Mouse (Mus musculus): Measurements from ENCODE around the gene Jakmip3. TPM values are rescaled to one million over a fixed set of nuclear protein-coding genes. Genes with fewer than 3 reads are reported as not detected.

The Jakmip3 gene
- polyA plus RNA-seq, 1 experiment, result not detected

DNA sequence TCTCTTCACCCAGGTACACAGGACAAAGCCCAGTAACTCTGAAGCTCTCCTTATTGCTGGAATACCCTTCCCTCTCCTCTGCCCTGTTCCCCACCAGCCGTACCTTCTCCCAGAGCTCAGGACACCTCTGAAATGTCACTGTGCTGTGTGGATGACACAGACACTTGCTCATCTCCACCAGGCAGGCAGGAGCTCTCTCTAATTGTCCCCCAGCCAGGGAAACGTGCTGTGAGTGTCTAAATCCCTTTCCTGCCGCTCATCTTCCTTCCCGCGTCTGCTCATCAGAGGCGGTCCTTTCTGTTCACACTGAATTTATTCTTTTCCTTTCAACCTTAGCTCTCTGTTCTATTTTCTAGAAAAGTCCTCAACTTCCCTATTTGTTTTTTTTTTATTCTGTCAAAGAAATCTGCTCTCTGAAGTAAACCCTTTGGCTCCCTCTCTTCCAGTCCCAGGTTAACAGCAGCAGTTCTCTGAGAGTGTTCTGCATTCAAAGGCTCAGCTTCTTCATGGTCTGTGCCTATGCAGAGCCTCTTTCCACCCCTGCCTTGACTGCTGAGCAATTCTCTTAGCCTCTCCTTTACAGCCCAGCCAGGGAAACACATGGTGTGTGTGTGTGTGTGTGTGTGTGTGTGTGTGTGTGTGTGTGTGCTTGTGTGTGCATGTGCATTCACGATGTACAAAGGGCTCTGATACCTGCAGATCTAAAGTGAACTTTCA, 69.4 kb downstream of the Jakmip3 start:
- Histone ChIP-seq H3K27ac (ENCODE audit: control insufficient read depth, insufficient read depth, low read depth, low read length, poor library complexity) (no peak overlapping the region), H3K4me1 (ENCODE audit: control insufficient read depth, insufficient read depth, low read length) (no peaks in the 10 kb centered on the region), H3K4me3 (replicated peaks; ENCODE audit: control insufficient read depth, low read depth, low read length) (no peak overlapping the region)
- WGBS, result 57% methylated on average over 7 of the region's 7 CpGs
- TF ChIP-seq CTCF (IDR thresholded peaks at IDR 0.05; ENCODE audit: control insufficient read depth, insufficient read depth, low read length) (no peak), POLR2A (IDR thresholded peaks at IDR 0.05; ENCODE audit: borderline replicate concordance, control insufficient read depth, low read depth, low read length) (no peak)

DNA sequence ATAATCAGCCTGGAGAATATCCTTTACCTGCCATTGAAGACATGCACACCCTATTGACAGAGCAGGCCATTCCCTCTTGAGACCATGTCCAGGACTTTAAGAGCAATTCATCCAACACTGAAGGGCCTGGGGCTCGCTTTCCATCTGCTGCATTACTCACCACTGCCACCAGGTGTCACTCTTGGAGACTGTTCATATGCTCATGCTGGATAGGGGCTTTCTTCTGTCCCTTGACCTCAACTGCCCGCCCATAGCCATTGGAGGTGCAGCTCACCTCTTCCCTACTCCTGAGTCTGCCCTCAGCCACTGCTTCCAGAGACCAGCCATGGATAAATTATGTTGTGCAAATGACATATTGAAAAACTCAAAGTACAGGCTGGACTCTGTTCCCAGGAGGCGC, 70.5 kb downstream of the Jakmip3 start:
- TF ChIP-seq POLR2A (IDR thresholded peaks at IDR 0.05; ENCODE audit: borderline replicate concordance, control insufficient read depth, low read depth, low read length), result no peak
- TF ChIP-seq CTCF (IDR thresholded peaks at IDR 0.05; ENCODE audit: control insufficient read depth, insufficient read depth, low read length), result peak; percentile 79
- no peak overlapping the region for H3K27ac ChIP-seq (ENCODE audit: control insufficient read depth, insufficient read depth, low read depth, low read length, poor library complexity)
- WGBS, result 29% methylated on average over 3 of the region's 3 CpGs
- H3K4me1 ChIP-seq (ENCODE audit: control insufficient read depth, insufficient read depth, low read length), result no peaks in the 10 kb centered on the region
- no peak overlapping the region for H3K4me3 ChIP-seq (replicated peaks; ENCODE audit: control insufficient read depth, low read depth, low read length)

DNA sequence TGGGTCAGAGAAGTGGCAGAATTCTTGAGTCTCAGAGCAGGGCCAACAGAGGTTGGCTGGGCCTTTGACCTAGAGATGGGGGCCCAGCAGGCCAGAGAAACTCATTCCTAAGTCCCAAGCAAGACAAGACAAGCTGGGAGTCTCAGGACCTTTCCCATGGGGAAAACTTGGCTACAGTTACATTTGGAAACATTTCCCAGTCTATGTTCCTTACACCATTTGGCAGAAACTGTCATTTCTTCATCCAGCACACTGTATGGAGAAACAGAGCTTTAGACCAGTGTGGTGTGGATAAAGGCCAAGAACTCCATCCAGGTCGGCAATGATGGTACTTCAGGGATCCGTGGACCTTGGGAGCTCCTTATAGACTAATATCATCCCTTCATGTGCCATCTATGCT, 71.1 kb downstream of the Jakmip3 start:
- no peak overlapping the region for H3K4me3 ChIP-seq (replicated peaks; ENCODE audit: control insufficient read depth, low read depth, low read length)
- no peak overlapping the region for H3K27ac ChIP-seq (ENCODE audit: control insufficient read depth, insufficient read depth, low read depth, low read length, poor library complexity)
- no peak for TF ChIP-seq CTCF (IDR thresholded peaks at IDR 0.05; ENCODE audit: control insufficient read depth, insufficient read depth, low read length)
- TF ChIP-seq POLR2A (IDR thresholded peaks at IDR 0.05; ENCODE audit: borderline replicate concordance, control insufficient read depth, low read depth, low read length), result no peak
- no peaks in the 10 kb centered on the region for H3K4me1 ChIP-seq (ENCODE audit: control insufficient read depth, insufficient read depth, low read length)
- whole genome bisulfite sequencing, result 69% methylated on average over 2 of the region's 2 CpGs

DNA sequence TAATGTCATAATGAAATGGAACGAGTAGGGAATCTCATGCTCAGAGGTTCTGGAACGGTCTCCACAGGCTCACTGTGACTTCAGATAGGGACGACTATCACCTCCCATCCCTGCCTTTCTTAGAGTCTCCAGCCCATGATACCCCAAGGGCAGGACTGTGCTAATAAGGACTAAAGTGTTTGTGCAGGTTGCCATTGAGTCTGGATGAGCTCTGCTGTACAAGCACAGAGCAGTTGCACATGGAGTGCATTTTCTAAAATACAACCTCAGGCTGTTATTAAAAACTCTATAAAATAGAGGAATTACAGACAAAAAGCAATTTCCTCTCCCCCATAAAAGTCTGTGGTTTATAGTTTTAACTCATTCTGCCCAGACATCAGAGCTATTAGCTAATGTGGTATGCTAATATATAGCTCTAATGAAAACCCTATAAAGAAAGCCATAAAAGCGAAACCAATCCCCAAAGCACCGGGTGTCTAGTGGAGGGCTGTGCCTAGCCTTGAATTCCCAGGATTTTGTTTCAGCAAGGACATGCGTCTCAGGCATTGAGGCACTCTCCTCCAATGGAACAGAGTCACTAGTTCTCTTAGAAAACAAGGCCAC, 72.3 kb downstream of the Jakmip3 start:
- WGBS, result 69% methylated on average over 6 of the region's 6 CpGs
- no peak overlapping the region for H3K4me3 ChIP-seq (replicated peaks; ENCODE audit: control insufficient read depth, low read depth, low read length)
- TF ChIP-seq POLR2A (IDR thresholded peaks at IDR 0.05; ENCODE audit: borderline replicate concordance, control insufficient read depth, low read depth, low read length) (no peak), CTCF (IDR thresholded peaks at IDR 0.05; ENCODE audit: control insufficient read depth, insufficient read depth, low read length) (no peak)
- no peak overlapping the region for H3K27ac ChIP-seq (ENCODE audit: control insufficient read depth, insufficient read depth, low read depth, low read length, poor library complexity)
- H3K4me1 ChIP-seq (ENCODE audit: control insufficient read depth, insufficient read depth, low read length), result no peaks in the 10 kb centered on the region

DNA sequence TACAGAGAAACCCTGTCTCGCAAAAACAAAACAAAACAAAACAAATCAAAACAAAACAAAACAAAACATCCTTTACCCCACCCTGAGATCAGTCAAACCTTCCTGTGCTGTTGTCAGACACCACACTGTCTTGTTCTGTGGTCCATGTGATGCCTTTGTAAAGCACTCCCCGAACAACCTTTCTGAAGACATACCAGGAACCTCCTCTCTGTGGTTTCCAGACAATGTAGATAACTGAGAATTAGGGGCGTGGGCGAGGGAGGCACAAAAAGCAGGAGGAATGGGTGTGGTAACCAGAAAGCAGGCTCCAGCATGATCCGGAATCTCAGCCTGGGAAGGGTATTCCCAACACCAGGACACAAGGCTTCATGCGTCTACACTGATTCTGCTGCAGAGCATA, 74.6 kb downstream of the Jakmip3 start:
- Histone ChIP-seq H3K4me3 (replicated peaks; ENCODE audit: control insufficient read depth, low read depth, low read length) (no peak overlapping the region), H3K27ac (ENCODE audit: control insufficient read depth, insufficient read depth, low read depth, low read length, poor library complexity) (no peak overlapping the region), H3K4me1 (ENCODE audit: control insufficient read depth, insufficient read depth, low read length) (no peaks in the 10 kb centered on the region)
- 68% methylated on average over 6 of the region's 6 CpGs for WGBS
- no peak for TF ChIP-seq POLR2A (IDR thresholded peaks at IDR 0.05; ENCODE audit: borderline replicate concordance, control insufficient read depth, low read depth, low read length)
- no peak for TF ChIP-seq CTCF (IDR thresholded peaks at IDR 0.05; ENCODE audit: control insufficient read depth, insufficient read depth, low read length)

DNA sequence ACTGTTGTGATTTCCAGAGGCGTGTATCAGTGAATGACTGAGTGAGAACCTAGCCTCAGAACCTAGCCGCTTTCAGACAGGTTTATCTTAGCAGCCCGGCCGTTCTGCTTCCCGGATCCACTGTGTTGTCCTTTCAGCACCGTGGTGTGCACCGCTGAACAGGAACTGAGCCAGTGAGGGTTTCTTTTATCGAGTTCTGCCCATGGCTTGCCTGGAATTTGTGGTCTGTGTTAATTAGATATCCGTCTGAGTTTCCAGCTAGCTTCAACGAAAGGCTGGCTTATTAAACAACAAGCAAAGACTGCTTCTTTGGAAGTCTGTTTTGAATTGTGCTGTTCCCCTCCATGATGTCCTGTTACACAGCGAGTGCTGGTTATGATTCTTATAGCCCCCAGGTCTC, 75.8 kb downstream of the Jakmip3 start:
- Histone ChIP-seq H3K4me1 (ENCODE audit: control insufficient read depth, insufficient read depth, low read length) (no peaks in the 10 kb centered on the region), H3K27ac (ENCODE audit: control insufficient read depth, insufficient read depth, low read depth, low read length, poor library complexity) (no peak overlapping the region), H3K4me3 (replicated peaks; ENCODE audit: control insufficient read depth, low read depth, low read length) (no peak overlapping the region)
- TF ChIP-seq CTCF (IDR thresholded peaks at IDR 0.05; ENCODE audit: control insufficient read depth, insufficient read depth, low read length), result no peak
- TF ChIP-seq POLR2A (IDR thresholded peaks at IDR 0.05; ENCODE audit: borderline replicate concordance, control insufficient read depth, low read depth, low read length), result no peak
- 71% methylated on average over 11 of the region's 11 CpGs for WGBS

DNA sequence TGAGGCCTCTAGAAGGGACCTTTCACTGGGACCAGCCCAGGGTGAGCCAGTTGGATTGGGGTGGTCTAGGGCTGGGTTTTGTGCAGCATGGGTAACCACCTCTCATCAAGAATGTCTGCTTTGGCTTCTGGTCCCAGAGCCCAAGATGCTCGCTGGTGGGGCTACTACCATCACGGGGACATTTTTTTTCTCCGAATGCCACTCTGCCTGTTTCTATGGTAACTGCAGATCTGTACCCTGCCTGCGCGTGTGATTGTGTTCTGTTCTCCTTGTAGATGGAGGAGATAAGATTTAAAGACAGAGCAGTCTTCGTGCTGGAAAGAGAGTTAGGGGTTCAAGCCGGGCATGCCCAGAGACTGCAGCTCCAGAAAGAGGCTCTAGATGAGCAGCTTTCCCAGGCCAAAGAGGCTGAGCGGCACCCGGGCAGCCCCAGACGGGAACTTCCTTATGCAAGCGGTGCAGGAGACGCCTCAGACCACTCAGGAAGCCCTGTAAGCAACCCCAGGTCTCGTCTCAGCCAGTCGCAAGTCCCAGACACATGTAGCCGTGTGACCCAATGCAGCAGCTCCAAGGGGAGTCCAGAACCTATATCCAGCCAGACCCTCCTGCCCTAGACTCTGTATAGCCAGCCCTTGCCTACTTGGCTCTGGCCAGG, 76.8 kb downstream of the Jakmip3 start:
- TF ChIP-seq CTCF (IDR thresholded peaks at IDR 0.05; ENCODE audit: control insufficient read depth, insufficient read depth, low read length) (no peak), POLR2A (IDR thresholded peaks at IDR 0.05; ENCODE audit: borderline replicate concordance, control insufficient read depth, low read depth, low read length) (no peak)
- Histone ChIP-seq H3K27ac (ENCODE audit: control insufficient read depth, insufficient read depth, low read depth, low read length, poor library complexity) (no peak overlapping the region), H3K4me1 (ENCODE audit: control insufficient read depth, insufficient read depth, low read length) (no peaks in the 10 kb centered on the region), H3K4me3 (replicated peaks; ENCODE audit: control insufficient read depth, low read depth, low read length) (no peak overlapping the region)
- WGBS, result 15% methylated on average over 15 of the region's 15 CpGs

DNA sequence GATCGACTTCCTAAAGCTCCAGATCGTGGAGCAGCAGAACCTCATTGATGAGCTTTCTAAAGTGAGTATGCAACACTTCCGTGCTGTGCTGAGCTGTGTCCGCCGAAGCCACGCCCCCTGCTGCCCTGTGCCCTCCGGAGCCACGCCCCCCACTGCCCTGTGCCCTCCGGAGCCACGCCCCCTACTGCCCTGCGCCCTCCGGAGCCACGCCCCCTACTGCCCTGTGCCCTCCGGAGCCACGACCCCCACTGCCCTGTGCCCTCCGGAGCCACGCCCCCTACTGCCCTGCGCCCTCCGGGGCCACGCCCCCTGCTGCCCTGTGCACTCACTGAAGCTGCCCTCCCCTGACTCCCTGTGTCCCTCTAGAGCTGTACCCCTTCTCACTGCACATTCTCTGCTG, 80.4 kb downstream of the Jakmip3 start:
- no peak overlapping the region for H3K4me3 ChIP-seq (replicated peaks; ENCODE audit: control insufficient read depth, low read depth, low read length)
- no peak overlapping the region for H3K27ac ChIP-seq (ENCODE audit: control insufficient read depth, insufficient read depth, low read depth, low read length, poor library complexity)
- WGBS, result 10% methylated on average over 20 of the region's 20 CpGs
- H3K4me1 ChIP-seq (ENCODE audit: control insufficient read depth, insufficient read depth, low read length), result no peaks in the 10 kb centered on the region
- TF ChIP-seq CTCF (IDR thresholded peaks at IDR 0.05; ENCODE audit: control insufficient read depth, insufficient read depth, low read length) (no peak), POLR2A (IDR thresholded peaks at IDR 0.05; ENCODE audit: borderline replicate concordance, control insufficient read depth, low read depth, low read length) (no peak)

Measured in bone marrow, adult 2 months (tissue).